In genomic region chr4:111669369-111669768, GRCm38 (mm10) we compare ENCODE assay signal across 21 mouse cellular contexts. TPM values are rescaled to one million over a fixed set of nuclear protein-coding genes. Genes with fewer than 3 reads are reported as not detected.
DNase-seq lines count a peak whose midpoint lies in the region; ATAC-seq and TF ChIP-seq lines count a peak whose summit lies in the region.
"Had no signal": no experiment of that assay in that cellular context is flagged by ENCODE, and none has a peak within 500 bp of the region (broad histone marks: within the 10 kb centered on the region; RNA-seq: fewer than 3 reads in every experiment).

No protein-coding gene starts in this region.

- H3K27ac ChIP-seq in liver, embryonic 12.5 days = no peak overlapping the region
- H3K27ac ChIP-seq in liver, postnatal 0 days (ENCODE audit: low read depth) = no peak overlapping the region
- H3K27ac ChIP-seq in liver, embryonic 14.5 days = no peak overlapping the region
- H3K27ac ChIP-seq: embryonic facial prominence, embryonic 10.5 days; embryonic facial prominence, embryonic 12.5 days; forebrain, embryonic 13.5 days; forebrain, embryonic 15.5 days had no signal

- peak; percentile 73 for ATAC-seq in liver, embryonic 12.5 days
- ATAC-seq in liver, postnatal 0 days = no peak
- peak; percentile 65 for ATAC-seq in liver, embryonic 14.5 days (ENCODE audit: insufficient read depth)
- ATAC-seq: forebrain, embryonic 13.5 days; forebrain, embryonic 15.5 days; forebrain, postnatal 0 days had no signal

- no peaks in the 10 kb centered on the region for H3K27me3 ChIP-seq in liver, embryonic 12.5 days (replicated peaks)
- no peaks in the 10 kb centered on the region for H3K27me3 ChIP-seq in liver, postnatal 0 days (ENCODE audit: insufficient read depth, low read length)
- no peaks in the 10 kb centered on the region for H3K27me3 ChIP-seq in liver, embryonic 14.5 days (ENCODE audit: control insufficient read depth, insufficient read depth, low read length)
- H3K27me3 ChIP-seq: embryonic facial prominence, embryonic 12.5 days had no signal

- no peak for DNase-seq in liver, postnatal 0 days
- DNase-seq in c-Kit-positive CD71-positive TER-119-positive erythroid progenitor cells, embryonic 14.5 days (ENCODE audit: low spot score) = peak; percentile 26
- no peak for DNase-seq in liver, embryonic 14.5 days (ENCODE audit: low read depth in 3 of 3, low spot score in 3 of 3)
- DNase-seq in cerebellum, postnatal 4 days (ENCODE audit: low spot score in 2 of 2) = no peak
- DNase-seq in heart, adult 8-10 months (ENCODE audit: low spot score) = no peak
- DNase-seq in cerebellum, postnatal 14 days = no peak
- DNase-seq: adrenal gland, adult 8-10 months; adrenal gland, postnatal 14 days; adrenal gland, postnatal 36 days; cerebellum, adult 11-12 months; cerebellum, adult 2 months; cerebellum, adult 9-10 months; cerebellum, postnatal 10 days; cerebellum, postnatal 36 days; forebrain, postnatal 0 days had no signal

- TF ChIP-seq EP300 in liver, postnatal 0 days (IDR thresholded peaks at IDR 0.05; ENCODE audit: low read depth) = no peak
- no peak for TF ChIP-seq EP300 in liver, embryonic 14.5 days (IDR thresholded peaks at IDR 0.05; ENCODE audit: low read depth)

- H3K4me3 ChIP-seq in liver, embryonic 12.5 days = no peak overlapping the region
- no peak overlapping the region for H3K4me3 ChIP-seq in liver, postnatal 0 days (ENCODE audit: low read depth, low read length)
- no peak overlapping the region for H3K4me3 ChIP-seq in liver, embryonic 14.5 days (ENCODE audit: insufficient read depth in 1 of 2, low read depth in 2 of 2, low read length in 2 of 2)
- H3K4me3 ChIP-seq: embryonic facial prominence, embryonic 10.5 days; embryonic facial prominence, embryonic 12.5 days; forebrain, embryonic 13.5 days; forebrain, embryonic 15.5 days had no signal

- H3K9me3 ChIP-seq in liver, embryonic 12.5 days (replicated peaks) = no peaks in the 10 kb centered on the region
- no peaks in the 10 kb centered on the region for H3K9me3 ChIP-seq in liver, postnatal 0 days (ENCODE audit: low read length)
- H3K9me3 ChIP-seq in liver, embryonic 14.5 days (ENCODE audit: control insufficient read depth, low read length) = no peaks in the 10 kb centered on the region
- H3K9me3 ChIP-seq: embryonic facial prominence, embryonic 10.5 days; embryonic facial prominence, embryonic 12.5 days; forebrain, embryonic 13.5 days; forebrain, embryonic 15.5 days had no signal

- H3K9ac ChIP-seq in liver, embryonic 12.5 days = no peak overlapping the region
- H3K9ac ChIP-seq in liver, postnatal 0 days (replicated peaks) = no peak overlapping the region
- no peak overlapping the region for H3K9ac ChIP-seq in liver, embryonic 14.5 days (replicated peaks)
- H3K9ac ChIP-seq: embryonic facial prominence, embryonic 12.5 days; forebrain, embryonic 13.5 days; forebrain, embryonic 15.5 days; forebrain, postnatal 0 days had no signal

- TF ChIP-seq CTCF in liver, postnatal 0 days (IDR thresholded peaks at IDR 0.05; ENCODE audit: low read depth) = no peak
- no peak for TF ChIP-seq CTCF in liver, embryonic 14.5 days (IDR thresholded peaks at IDR 0.05; ENCODE audit: low read depth)

- WGBS in liver, embryonic 12.5 days (ENCODE audit: insufficient replicate concordance) = 17% methylated on average over 3 of the region's 3 CpGs
- WGBS in liver, postnatal 0 days (ENCODE audit: insufficient replicate concordance) = 47% methylated on average over 3 of the region's 3 CpGs
- 18% methylated on average over 3 of the region's 3 CpGs for WGBS in liver, embryonic 14.5 days (ENCODE audit: insufficient replicate concordance)

- H3K36me3 ChIP-seq in liver, embryonic 12.5 days = no peaks in the 10 kb centered on the region
- H3K36me3 ChIP-seq in liver, postnatal 0 days (replicated peaks; ENCODE audit: insufficient read depth, low read length) = no peaks in the 10 kb centered on the region
- H3K36me3 ChIP-seq in liver, embryonic 14.5 days (replicated peaks; ENCODE audit: control insufficient read depth, insufficient read depth, low read depth) = no peaks in the 10 kb centered on the region
- H3K36me3 ChIP-seq: embryonic facial prominence, embryonic 10.5 days; embryonic facial prominence, embryonic 12.5 days; forebrain, embryonic 15.5 days had no signal

- no peak overlapping the region for H3K4me2 ChIP-seq in liver, embryonic 12.5 days
- H3K4me2 ChIP-seq in liver, postnatal 0 days (ENCODE audit: low read depth, low read length) = no peak overlapping the region
- no peak overlapping the region for H3K4me2 ChIP-seq in liver, embryonic 14.5 days (ENCODE audit: low read depth)
- H3K4me2 ChIP-seq: embryonic facial prominence, embryonic 12.5 days; forebrain, embryonic 13.5 days; forebrain, embryonic 15.5 days had no signal

- peaks cover 26% of the 10 kb centered on the region for H3K4me1 ChIP-seq in liver, embryonic 12.5 days
- no peaks in the 10 kb centered on the region for H3K4me1 ChIP-seq in liver, postnatal 0 days (ENCODE audit: insufficient read depth)
- peaks cover 0 to 5% of the 10 kb centered on the region in 2 experiments; a peak in 1 of 4 replicates for H3K4me1 ChIP-seq in liver, embryonic 14.5 days (replicated peaks; ENCODE audit: control insufficient read depth in 2 of 2, insufficient read depth in 2 of 2, low read length in 1 of 2)

RNA-seq across cellular contexts. Expression of gene Spata6, which starts 50.4 kb away (rescaled TPM):
- polyA plus RNA-seq in liver, embryonic 12.5 days (2016; fragmentation: Nextera tagmentation; extraction: Ambion mirVana) = 5.3 and 7.2 TPM in 2 replicates
- polyA plus RNA-seq in liver, postnatal 0 days (2015; fragmentation: Nextera tagmentation; extraction: Ambion mirVana) = 3.3 and 3.6 TPM in 2 replicates
- 1.5 TPM in 2 replicates for polyA plus RNA-seq in liver, embryonic 14.5 days (2012; rRNA removed)
- 2.7 and 3.7 TPM in 2 replicates for polyA plus RNA-seq in liver, embryonic 14.5 days (2014; fragmentation: Nextera tagmentation; extraction: Ambion mirVana)
- total RNA-seq in heart, adult 8-10 months (2022) = 1 to 10 TPM; 5.0 to 7.6 (median 6.0) TPM
- total RNA-seq: MEL had no signal
